In the genomic region with DNA sequence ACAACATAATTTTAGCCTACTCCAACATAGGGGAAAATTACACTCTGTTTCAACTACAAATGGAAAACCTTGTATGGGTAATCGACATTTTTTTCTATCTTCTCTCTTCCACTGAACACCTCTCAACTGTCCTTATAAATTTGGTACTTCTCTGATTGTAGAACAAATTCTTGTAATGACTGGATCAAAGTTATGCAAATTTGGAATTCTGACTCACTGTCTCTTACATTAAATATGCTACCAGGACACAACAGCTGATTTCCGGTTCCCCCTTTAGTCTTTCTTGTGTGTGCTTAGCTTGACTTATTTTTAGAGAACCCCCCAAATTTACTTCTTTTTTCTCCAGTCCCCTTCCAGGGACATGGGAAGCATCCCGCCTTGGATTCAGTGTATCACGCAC, we compare ENCODE assay signal across 17 mouse cellular contexts.
DNase-seq lines count a peak whose midpoint lies in the region; TF ChIP-seq lines count a peak whose summit lies in the region.
"Had no signal": no experiment of that assay in that cellular context is flagged by ENCODE, and none has a peak within 500 bp of the region (broad histone marks: within the 10 kb centered on the region; RNA-seq: fewer than 3 reads in every experiment).

No protein-coding gene starts in this region.

- H3K9ac ChIP-seq in ES-E14 (ENCODE audit: insufficient read depth, low read depth, low read length, poor library complexity, severe bottlenecking) = peak overlapping the region; percentile 33; the same call in 1 of the 2 replicates
- H3K9ac ChIP-seq: embryonic facial prominence, embryonic 12.5 days had no signal

- intact Hi-C loops in left cerebral cortex, adult 2 months (cut with DNase I) = no loop called here

- H3K27me3 ChIP-seq in E14TG2a.4 (ENCODE audit: insufficient read depth, low read length) = no peaks in the 10 kb centered on the region
- H3K27me3 ChIP-seq: embryonic facial prominence, embryonic 12.5 days had no signal

- H3K4me3 ChIP-seq in E14TG2a.4 (replicated peaks; ENCODE audit: low read length) = peak overlapping the region; percentile 65; the same call in 1 of the 2 replicates
- H3K4me3 ChIP-seq in ES-E14 (ENCODE audit: insufficient read depth in 1 of 2, low read depth in 1 of 2, low read length in 2 of 2, poor library complexity in 1 of 2, severe bottlenecking in 1 of 2) = 0 out of 4 replicates have a peak overlapping the region, but pooled peaks of 1 of the 2 experiments have one; percentile 8
- no peak overlapping the region for H3K4me3 ChIP-seq in left cerebral cortex, adult 2 months
- H3K4me3 ChIP-seq: embryonic facial prominence, embryonic 10.5 days; embryonic facial prominence, embryonic 12.5 days had no signal

- DNase-seq in CD4-positive helper T cell, adult 2 months (ENCODE audit: low read depth, low spot score) = peak; percentile 7
- no peak for DNase-seq in ES-E14 (ENCODE audit: low read depth, low spot score)
- no peak for DNase-seq in cerebellum, adult 18-20 months
- no peak for DNase-seq in lung, postnatal 4 days
- DNase-seq in left cerebral cortex, adult 2 months (ENCODE audit: extremely low spot score in 1 of 2, low spot score in 2 of 2) = no peak
- DNase-seq: adrenal gland, adult 2 months; adrenal gland, postnatal 10 days; adrenal gland, postnatal 25 days; B cell, adult 2 months; cerebellum, adult 11 months; cerebellum, adult 2 months; cerebellum, adult 9-10 months; cerebellum, postnatal 10 days; cerebellum, postnatal 25 days had no signal

- in situ Hi-C loops in ES-E14 (cut with MboI; ENCODE audit: low sequenced_read_pairs in 2 of 2, unreplicated experiment in 2 of 2) = no loop called here

- TF ChIP-seq CTCF in E14TG2a.4 (conservative IDR thresholded peaks at IDR 0.05; ENCODE audit: low read length) = no peak
- TF ChIP-seq CTCF in left cerebral cortex, adult 2 months (IDR thresholded peaks at IDR 0.05) = no peak

- peaks cover 71% of the 10 kb centered on the region for H3K4me1 ChIP-seq in E14TG2a.4 (replicated peaks; ENCODE audit: low read depth, low read length)
- peaks cover 6 to 20% of the 10 kb centered on the region in 2 experiments; a peak in 3 of 4 replicates for H3K4me1 ChIP-seq in ES-E14 (ENCODE audit: control insufficient read depth in 2 of 2, insufficient read depth in 2 of 2, low read length in 2 of 2, poor library complexity in 1 of 2)
- H3K4me1 ChIP-seq: embryonic facial prominence, embryonic 12.5 days had no signal

- no peaks in the 10 kb centered on the region for H3K36me3 ChIP-seq in E14TG2a.4 (ENCODE audit: insufficient read depth, low read length)
- no peaks in the 10 kb centered on the region for H3K36me3 ChIP-seq in ES-E14 (ENCODE audit: control insufficient read depth, insufficient read depth, low read length, poor library complexity, severe bottlenecking)
- H3K36me3 ChIP-seq: embryonic facial prominence, embryonic 10.5 days; embryonic facial prominence, embryonic 12.5 days had no signal

- H3K27ac ChIP-seq in ES-E14 (ENCODE audit: insufficient read depth, low read depth, low read length, poor library complexity, severe bottlenecking) = no peak overlapping the region
- no peak overlapping the region for H3K27ac ChIP-seq in left cerebral cortex, adult 2 months
- H3K27ac ChIP-seq: embryonic facial prominence, embryonic 10.5 days; embryonic facial prominence, embryonic 12.5 days had no signal

- H3K9me3 ChIP-seq in E14TG2a.4 (ENCODE audit: low read length) (no peaks in the 10 kb centered on the region), ES-E14 (ENCODE audit: control insufficient read depth, insufficient read depth, low read depth, low read length) (no peaks in the 10 kb centered on the region)
- H3K9me3 ChIP-seq: embryonic facial prominence, embryonic 10.5 days; embryonic facial prominence, embryonic 12.5 days had no signal

TF ChIP-seq in ES-E14, 5 proteins besides CTCF, POLR2A, EP300 and RAD21:
- TF ChIP-seq ZNF384 (IDR thresholded peaks at IDR 0.05; ENCODE audit: low read depth, low read length) = no peak
- TF ChIP-seq CHD2 (IDR thresholded peaks at IDR 0.05; ENCODE audit: low read depth, low read length) = no peak
- no peak for TF ChIP-seq ZC3H11A (IDR thresholded peaks at IDR 0.05; ENCODE audit: borderline replicate concordance, low read depth, low read length)
- TF ChIP-seq HCFC1 (IDR thresholded peaks at IDR 0.05; ENCODE audit: borderline replicate concordance, insufficient read depth, low read length) = no peak
